Mouse (Mus musculus): ENCODE measurements around the gene Rnf181.

GRCm38 (mm10) chr6:72361121-72361551 is 5.6 kb downstream of the Rnf181 start:
- TF ChIP-seq CTCF (conservative IDR thresholded peaks at IDR 0.05; ENCODE audit: insufficient read depth, insufficient read length, low read depth, low read length) (no peak), POLR2A (IDR thresholded peaks at IDR 0.05; ENCODE audit: low read depth, low read length) (no peak)

Measured in kidney, adult 2 months (tissue).